Mouse (Mus musculus) intestine, embryonic 16.5 days (tissue): Measurements from ENCODE around the gene Syce2. TPM values are rescaled to one million over a fixed set of nuclear protein-coding genes. Genes with fewer than 3 reads are reported as not detected.
A peak's percentile ranks its signal among the peaks of the same experiment; 100 is the strongest.

Source experiments
- ATAC-seq: fragments of 200-750 bp; cut with Nextera tagmentation; 2 replicates; pipeline ENCODE4 v1.8.0; 2017; ENCODE audit warnings: moderate TSS enrichment, moderate library complexity
- H3K27ac ChIP-seq: fragments of 300-500 bp; sonication (generic); 2 replicates; pipeline ENCODE4 v1.5.1; 2014; ENCODE audit warnings: mild to moderate bottlenecking, low read length
- H3K27me3 ChIP-seq: fragments of 300-500 bp; sonication (generic); replicated peaks from 2 replicates; pipeline ENCODE4 v1.6.1; 2014; ENCODE audit warnings: low read length, control low read depth, mixed read lengths; ENCODE audit not compliant: control insufficient read depth, insufficient read depth
- H3K36me3 ChIP-seq: fragments of 300-500 bp; sonication (generic); 2 replicates; pipeline ENCODE4 v1.6.1; 2014; ENCODE audit warnings: low read length, control low read depth; ENCODE audit not compliant: control insufficient read depth, insufficient read depth
- H3K4me1 ChIP-seq: fragments of 300-500 bp; sonication (generic); 2 replicates; pipeline ENCODE4 v1.6.1; 2014; ENCODE audit warnings: low read length, control low read depth, mixed read lengths; ENCODE audit not compliant: control insufficient read depth, insufficient read depth
- H3K4me2 ChIP-seq: fragments of 300-500 bp; sonication (generic); 2 replicates; pipeline ENCODE4 v1.6.1; 2014; ENCODE audit warnings: low read depth, low read length, control low read depth
- H3K4me3 ChIP-seq: fragments of 300-500 bp; sonication (generic); 2 replicates; pipeline ENCODE4 v1.5.1; 2014; ENCODE audit warnings: mild to moderate bottlenecking, low read length
- H3K9ac ChIP-seq: fragments of 300-500 bp; sonication (generic); 2 replicates; pipeline ENCODE4 v1.6.1; 2014; ENCODE audit warnings: low read depth, low read length
- H3K9me3 ChIP-seq: fragments of 300-500 bp; sonication (generic); 2 replicates; pipeline ENCODE4 v1.6.1; 2016; ENCODE audit warnings: low read length, control low read depth; ENCODE audit not compliant: control insufficient read depth
- WGBS: fragments of 180-500 bp; shearing (Covaris S2); extraction: QIAGEN DNeasy Blood & Tissue Kit; methylation state at CpG from one replicate; pipeline ENCODE4 v1.1.7; 2014; 5-methylcytosine and 5-hydroxymethylcytosine counted together
- polyA plus RNA-seq: library from polyadenylated mRNA; unstranded; fragments of >200 nt; fragmentation: Nextera tagmentation; extraction: Ambion mirVana; gene quantifications from 2 replicates; pipeline ENCODE4 v1.2.1, GENCODE M21; 2015

Gene Syce2
- polyA plus RNA-seq, 1 experiment from 2014 or later, result 45.4 TPM

DNA sequence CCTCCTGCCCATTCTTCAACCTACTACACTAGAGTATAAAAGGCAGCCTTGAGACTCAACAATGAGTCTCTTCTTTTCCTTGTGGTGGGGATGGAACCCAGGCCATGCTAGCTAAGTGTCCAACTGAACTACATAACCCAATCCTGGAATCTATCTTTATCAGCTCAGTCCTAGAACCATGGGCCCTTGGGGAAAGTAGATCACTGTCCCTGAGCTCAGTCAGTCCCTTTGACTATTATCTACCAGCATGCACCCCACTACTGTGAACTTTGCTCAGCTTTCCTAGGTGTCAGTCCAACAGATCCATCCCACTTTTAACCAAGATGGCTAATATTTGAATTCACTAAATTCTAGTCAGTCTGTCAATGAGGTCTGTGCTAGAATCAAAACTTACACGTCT lies 30.4 kb upstream of the Syce2 start:
- Histone ChIP-seq H3K9me3 (no peaks in the 10 kb centered on the region), H3K27ac (0 out of 2 replicates have a peak overlapping the region, but pooled peaks have one; percentile 19), H3K4me2 (no peak overlapping the region), H3K4me1 (peaks cover 32% of the 10 kb centered on the region), H3K9ac (no peak overlapping the region), H3K27me3 (no peaks in the 10 kb centered on the region), H3K4me3 (no peak overlapping the region), H3K36me3 (peaks cover 42% of the 10 kb centered on the region)
- 85% methylated on average over 1 of the region's 1 CpGs for WGBS
- no peak for ATAC-seq

DNA sequence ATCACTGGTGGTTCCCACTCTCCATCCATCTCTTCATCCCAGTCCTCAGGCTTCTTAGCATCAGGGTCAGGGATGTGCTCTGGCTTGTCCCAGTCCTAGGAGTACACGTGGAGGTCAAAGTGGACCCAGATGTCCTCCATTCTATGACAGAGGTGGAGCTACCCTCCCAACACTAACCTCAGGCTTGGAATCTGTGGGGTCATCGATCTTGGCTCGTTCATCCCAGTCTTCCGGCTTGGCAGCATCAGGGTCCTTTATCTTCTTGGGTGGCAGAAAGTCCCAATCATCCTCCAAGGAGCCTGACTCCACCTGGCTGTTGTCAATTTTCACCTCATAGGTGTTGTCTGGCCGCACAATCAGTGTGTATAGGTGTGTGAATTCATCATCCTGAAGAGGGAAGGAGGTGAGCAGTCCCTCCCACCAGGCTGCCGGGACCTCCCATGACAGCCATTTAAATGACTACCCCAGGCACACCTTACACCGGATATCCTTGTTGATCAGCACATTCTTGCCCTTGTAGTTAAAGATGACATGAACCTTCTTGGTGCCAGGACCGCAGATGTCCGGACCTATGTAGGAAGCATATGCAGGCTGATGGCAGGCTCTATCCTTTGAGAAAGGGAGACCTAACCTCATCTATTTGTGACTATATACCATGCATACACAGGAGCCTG lies 27.4 kb upstream of the Syce2 start:
- Histone ChIP-seq H3K9ac (peak overlapping the region; percentile 62), H3K4me1 (peaks cover 35% of the 10 kb centered on the region), H3K27me3 (no peaks in the 10 kb centered on the region), H3K27ac (0 out of 2 replicates have a peak overlapping the region, but pooled peaks have one; percentile 16), H3K36me3 (peaks cover 32% of the 10 kb centered on the region), H3K9me3 (no peaks in the 10 kb centered on the region), H3K4me3 (peak overlapping the region; percentile 94), H3K4me2 (peak overlapping the region; percentile 77)
- ATAC-seq, result no peak
- 78% methylated on average over 9 of the region's 9 CpGs for WGBS

DNA sequence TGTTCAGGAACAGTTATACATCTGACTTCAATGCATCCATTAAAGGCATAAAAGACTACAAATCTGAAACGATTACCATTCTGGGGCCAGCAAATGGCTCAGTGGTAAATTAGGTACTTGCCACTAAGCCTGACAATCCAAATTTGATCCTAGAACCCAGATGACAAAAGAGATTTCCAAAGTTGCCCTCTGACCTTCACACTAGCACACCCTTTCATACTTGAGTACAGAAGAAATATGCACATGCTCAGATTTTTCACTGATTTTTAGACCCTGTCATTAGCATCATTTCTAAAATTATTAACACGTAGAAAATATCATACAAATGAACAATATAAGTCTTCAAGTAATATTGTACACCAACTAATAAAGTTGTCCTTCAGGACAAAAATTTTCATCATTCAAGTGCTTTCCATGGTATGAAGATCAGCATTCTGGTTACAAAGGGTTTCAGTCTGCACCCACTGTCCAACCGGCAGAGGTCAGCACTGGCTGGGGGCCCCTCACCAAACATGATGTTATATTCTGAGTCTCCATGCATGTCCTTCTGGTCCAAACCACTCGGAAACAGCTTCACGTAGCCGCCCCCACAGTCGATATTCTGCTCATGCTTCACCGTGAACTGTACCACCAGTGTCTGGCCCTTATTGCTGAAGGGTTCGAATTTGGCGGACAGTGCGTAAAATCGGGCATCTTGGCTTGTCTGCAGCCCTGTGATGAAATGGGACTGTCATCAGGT lies 26.4 kb upstream of the Syce2 start:
- Histone ChIP-seq H3K9ac (peak overlapping the region; percentile 94), H3K4me2 (peak overlapping the region; percentile 77), H3K27me3 (no peaks in the 10 kb centered on the region), H3K4me1 (peaks cover 32% of the 10 kb centered on the region), H3K36me3 (peaks cover 32% of the 10 kb centered on the region), H3K27ac (peak overlapping the region; percentile 91), H3K9me3 (no peaks in the 10 kb centered on the region), H3K4me3 (peak overlapping the region; percentile 94)
- 10% methylated on average over 12 of the region's 12 CpGs for WGBS
- no peak for ATAC-seq

DNA sequence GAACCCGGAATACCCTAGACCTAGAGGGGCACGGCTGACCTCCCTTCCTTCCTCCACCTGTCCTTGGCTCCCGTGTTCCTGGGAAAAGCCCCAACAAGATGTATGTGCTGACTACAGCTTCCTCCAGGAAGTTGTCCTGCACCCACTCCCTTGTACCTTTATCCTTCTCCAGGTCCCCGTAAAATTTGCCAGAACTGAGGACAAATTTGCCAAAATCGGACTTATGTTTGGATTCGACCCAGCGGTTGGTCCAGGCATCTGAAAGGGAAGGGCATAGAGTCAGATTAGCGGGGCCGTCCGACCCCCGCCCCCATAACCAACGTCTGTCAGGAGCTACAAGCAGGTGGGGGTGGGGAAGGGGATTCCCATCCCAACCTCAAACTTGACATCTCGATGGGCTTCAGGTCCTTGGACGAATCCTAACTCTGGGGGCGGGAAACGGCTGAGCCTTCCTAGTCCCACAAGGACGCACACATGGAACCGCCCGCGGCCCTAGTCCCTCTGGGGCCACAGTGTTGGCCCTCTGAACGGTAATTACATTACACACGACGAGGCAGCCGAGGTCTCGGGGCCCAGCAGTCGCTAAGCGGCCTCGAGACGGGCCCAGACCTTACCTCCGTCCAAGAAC lies 25.7 kb upstream of the Syce2 start:
- Histone ChIP-seq H3K4me3 (peak overlapping the region; percentile 94), H3K27ac (peak overlapping the region; percentile 91), H3K4me1 (peaks cover 32% of the 10 kb centered on the region), H3K9ac (peak overlapping the region; percentile 94), H3K9me3 (no peaks in the 10 kb centered on the region), H3K27me3 (no peaks in the 10 kb centered on the region), H3K36me3 (peaks cover 32% of the 10 kb centered on the region), H3K4me2 (peak overlapping the region; percentile 77)
- WGBS, result under 1% methylated on average over 30 of the region's 30 CpGs
- peak; percentile 39 for ATAC-seq

DNA sequence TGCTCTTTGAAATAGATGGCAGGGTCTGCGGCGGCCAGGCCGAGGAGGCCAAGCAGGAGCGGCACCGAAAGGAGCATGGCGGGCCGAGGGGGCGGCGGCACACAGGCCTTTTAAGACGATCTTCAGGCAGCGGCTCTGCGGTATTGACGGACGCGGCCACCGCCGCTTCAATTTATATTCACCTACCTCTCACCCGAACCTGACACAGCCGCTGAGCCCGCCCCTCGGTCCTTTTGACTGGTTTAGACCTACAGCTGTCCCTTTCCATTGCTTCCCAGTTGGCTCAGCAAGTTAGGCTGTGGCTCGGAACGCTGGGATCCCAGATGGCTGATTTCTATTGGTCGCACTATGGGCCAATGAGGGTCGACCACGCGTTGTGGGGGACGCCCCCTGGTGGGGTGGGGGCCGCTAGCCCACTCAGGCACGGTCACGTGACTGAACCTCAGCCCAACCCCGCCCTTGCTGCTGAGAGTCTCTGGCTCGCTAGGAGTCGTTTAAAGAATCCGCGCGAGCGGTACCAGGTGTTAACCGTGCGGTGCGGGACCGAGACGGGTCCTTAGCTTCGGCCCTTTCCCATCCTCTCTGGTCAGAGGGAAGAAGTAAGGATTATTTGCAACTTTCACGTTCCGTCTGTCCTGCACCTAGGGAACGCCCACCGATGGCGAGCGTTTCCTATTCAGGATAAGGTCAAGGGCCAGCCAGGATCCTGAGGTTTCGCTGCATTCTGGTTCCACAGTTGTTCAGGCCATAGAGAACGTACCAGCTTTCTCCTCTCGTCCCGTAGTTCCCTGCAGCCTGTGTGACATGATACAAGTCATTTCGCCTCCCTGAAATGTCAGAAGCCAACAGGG lies 25.0 kb upstream of the Syce2 start, which contains the start of gene Calr:
Gene Calr, minus strand, starts transcription at position 213 of the 851 bp plus-strand sequence.
- H3K4me2 ChIP-seq, result peak within 1 kb of the TSS; percentile 77
- H3K9ac ChIP-seq, result peak within 1 kb of the TSS; percentile 94
- H3K4me3 ChIP-seq, result peak within 1 kb of the TSS; percentile 94
- H3K9me3 ChIP-seq, result no peaks in the 10 kb centered on the region
- WGBS, result under 1% methylated on average over 55 of the region's 55 CpGs
- peaks cover 26% of the 10 kb centered on the region for H3K36me3 ChIP-seq
- no peaks in the 10 kb centered on the region for H3K27me3 ChIP-seq
- peaks cover 32% of the 10 kb centered on the region for H3K4me1 ChIP-seq
- ATAC-seq, result peak; percentile 99
- peak within 1 kb of the TSS; percentile 93 for H3K27ac ChIP-seq

DNA sequence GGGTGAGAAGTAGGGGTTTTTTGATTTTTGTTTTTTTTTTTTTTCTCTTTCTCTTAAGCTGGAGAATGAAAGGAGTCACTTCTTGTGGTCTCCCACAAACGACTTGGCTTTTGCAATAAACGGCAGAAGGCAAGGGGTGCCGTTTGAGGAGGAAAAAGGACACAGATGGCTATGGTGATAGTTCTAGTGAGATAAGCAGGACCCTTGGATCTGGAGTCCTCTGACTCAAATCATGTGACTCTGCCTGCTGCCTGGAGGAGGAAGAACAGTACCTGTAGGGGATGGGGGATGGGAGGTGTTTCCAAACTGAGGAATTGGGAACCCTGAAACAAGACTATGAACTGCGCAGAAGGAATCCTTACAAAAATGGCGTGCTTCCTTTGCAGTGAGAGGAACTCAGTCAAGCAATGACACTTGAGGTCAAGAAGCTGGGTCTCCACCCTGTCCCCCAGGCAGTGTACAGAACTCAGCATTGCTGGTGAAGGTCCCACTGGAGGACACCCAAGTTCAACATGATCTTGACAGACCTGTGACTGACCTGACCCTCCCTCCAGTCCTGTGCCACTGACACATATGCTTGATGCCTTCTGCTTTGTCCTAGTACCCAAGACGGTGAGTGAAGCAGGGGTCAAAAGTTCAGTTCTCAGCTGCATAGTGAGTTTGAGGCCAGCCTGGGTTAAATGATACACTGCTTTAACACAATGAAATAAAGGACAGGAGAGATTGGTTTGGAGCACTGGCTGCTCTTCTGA lies 24.1 kb upstream of the Syce2 start:
- Histone ChIP-seq H3K9me3 (no peaks in the 10 kb centered on the region), H3K27me3 (no peaks in the 10 kb centered on the region), H3K4me3 (peak overlapping the region; percentile 62), H3K4me1 (peaks cover 27% of the 10 kb centered on the region), H3K4me2 (peak overlapping the region; percentile 71), H3K27ac (peak overlapping the region; percentile 93), H3K36me3 (peaks cover 17% of the 10 kb centered on the region), H3K9ac (peak overlapping the region; percentile 80)
- 41% methylated on average over 6 of the region's 6 CpGs for WGBS
- ATAC-seq, result no peak

DNA sequence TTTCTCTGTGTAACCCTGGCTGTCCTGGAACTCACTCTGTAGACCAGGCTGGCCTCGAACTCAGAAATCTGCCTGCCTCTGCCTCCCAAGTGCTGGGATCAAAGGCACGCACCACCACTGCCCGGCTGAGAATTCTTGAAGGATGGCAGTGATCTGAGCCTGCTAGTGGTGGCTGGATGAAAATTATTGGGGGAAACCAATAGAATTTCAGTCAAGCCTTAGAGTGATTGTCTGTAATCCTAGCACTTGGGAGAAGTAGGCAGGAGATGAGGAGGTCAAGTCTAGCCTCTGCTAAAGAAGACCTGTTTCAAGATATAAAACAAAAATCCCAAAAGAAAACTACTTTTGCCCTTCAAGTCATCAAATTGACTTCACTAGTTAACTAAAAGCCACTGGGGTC lies 15.5 kb upstream of the Syce2 start:
- H3K4me1 ChIP-seq, result peaks cover 13% of the 10 kb centered on the region
- H3K4me2 ChIP-seq, result no peak overlapping the region
- no peaks in the 10 kb centered on the region for H3K27me3 ChIP-seq
- H3K4me3 ChIP-seq, result peak overlapping the region; percentile 88
- H3K9ac ChIP-seq, result no peak overlapping the region
- no peaks in the 10 kb centered on the region for H3K9me3 ChIP-seq
- no peak overlapping the region for H3K27ac ChIP-seq
- WGBS, result 91% methylated on average over 3 of the region's 3 CpGs
- peaks cover 7% of the 10 kb centered on the region; the same call in 1 of the 2 replicates for H3K36me3 ChIP-seq
- peak; percentile 1; the same call in 1 of the 2 replicates for ATAC-seq

DNA sequence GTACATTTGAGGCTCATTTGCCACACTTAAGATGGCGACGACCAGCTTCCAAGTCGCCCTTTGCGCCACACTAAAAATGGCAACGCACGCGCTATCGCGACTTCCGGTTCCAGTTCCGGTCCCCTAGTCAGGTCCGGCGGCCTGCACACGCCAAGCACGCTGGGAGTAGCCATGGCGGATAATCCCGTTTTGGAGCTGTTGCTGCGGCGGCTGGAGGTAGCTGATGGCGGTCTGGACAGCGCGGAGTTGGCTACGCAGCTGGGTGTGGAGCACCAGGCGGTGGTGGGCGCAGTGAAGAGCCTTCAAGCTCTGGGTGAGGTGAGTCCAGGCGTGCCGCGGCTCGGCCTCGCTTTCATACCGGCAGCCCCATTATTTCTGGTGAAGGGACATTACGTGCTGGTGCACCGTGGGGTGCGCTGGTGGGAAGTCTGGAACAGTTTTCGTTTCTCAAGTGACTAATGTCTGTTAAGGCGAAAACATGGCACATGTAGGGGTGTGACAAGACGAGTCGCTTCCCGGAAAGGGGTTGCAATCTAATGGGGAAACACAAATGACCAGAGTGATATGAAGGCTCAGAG lies 15.0 kb upstream of the Syce2 start, which contains the start of gene Farsa:
Gene Farsa, plus strand, starts transcription at position 126 of the 578 bp plus-strand sequence.
- under 1% methylated on average over 39 of the region's 39 CpGs for WGBS
- Histone ChIP-seq H3K36me3 (peaks cover 11% of the 10 kb centered on the region; the same call in 1 of the 2 replicates), H3K9ac (peak within 1 kb of the TSS; percentile 97), H3K4me2 (peak within 1 kb of the TSS; percentile 79), H3K9me3 (no peaks in the 10 kb centered on the region), H3K27me3 (no peaks in the 10 kb centered on the region), H3K4me3 (peak within 1 kb of the TSS; percentile 88), H3K4me1 (peaks cover 13% of the 10 kb centered on the region), H3K27ac (peak within 1 kb of the TSS; percentile 77)
- ATAC-seq, result peak; percentile 96
